Mouse (Mus musculus) megakaryocyte, adult 5-6 weeks (primary cell): ENCODE results near the gene Vmn1r80. TPM values are rescaled to one million over a fixed set of nuclear protein-coding genes. Genes with fewer than 3 reads are reported as not detected.
"Not testable (repeated sequence)": the region's sequence is repeated elsewhere in the genome, so short reads cannot be mapped to it uniquely, and the experiment has no call there.

ENCODE experiments used
- ATAC-seq: 2 replicates; pipeline ENCODE4 v1.8.0; 2016; ENCODE audit warnings: mild to moderate bottlenecking, inconsistent platforms; ENCODE audit not compliant: poor library complexity, severe bottlenecking
- total RNA-seq, 2 experiments: library from RNA; stranded (forward) in 1 of 2; stranded (reverse) in 1 of 2; fragments of 153-499, 151-499 nt in 1 of 2; fragments of 221-1000, 200-1000 nt in 1 of 2; gene quantifications; 2 replicates each; pipeline versions ENCODE4 v1.2.3 to v1.2.4; 2015 to 2017

Gene Vmn1r80
- not detected in 2 replicates for total RNA-seq (2015)
- total RNA-seq (2017): not detected in 2 replicates

DNA sequence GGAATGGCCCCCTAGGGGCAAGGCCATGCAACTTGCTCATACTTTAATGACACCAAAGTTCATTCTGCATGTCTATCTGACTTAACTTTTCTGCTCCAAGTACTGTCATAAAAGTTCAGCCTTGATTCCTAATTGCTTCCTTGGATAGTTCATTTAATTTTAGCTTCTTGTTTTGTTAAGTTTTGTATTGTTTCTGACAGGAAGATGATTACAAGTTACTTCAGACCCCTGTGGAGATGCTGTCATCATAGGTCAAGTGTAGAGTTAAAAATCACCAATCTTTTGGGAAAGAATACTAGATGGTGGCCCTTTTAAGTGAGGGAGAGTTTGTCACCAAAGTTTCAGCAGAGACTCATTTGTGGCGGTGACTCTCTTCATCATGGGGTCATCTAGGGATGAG lies at the start of gene Vmn1r80:
Vmn1r80 (plus strand) TSS at position 301 of the 400 bp plus-strand sequence.
- ATAC-seq: no peak

- no peak for ATAC-seq
Measured at GRCm38 (mm10) chr7:12149957-12150356, 39.1 kb upstream of the Vmn1r80 start, which contains the start of gene Vmn1r78. TSS of gene Vmn1r78 (plus strand) at chr7:12150257.

DNA sequence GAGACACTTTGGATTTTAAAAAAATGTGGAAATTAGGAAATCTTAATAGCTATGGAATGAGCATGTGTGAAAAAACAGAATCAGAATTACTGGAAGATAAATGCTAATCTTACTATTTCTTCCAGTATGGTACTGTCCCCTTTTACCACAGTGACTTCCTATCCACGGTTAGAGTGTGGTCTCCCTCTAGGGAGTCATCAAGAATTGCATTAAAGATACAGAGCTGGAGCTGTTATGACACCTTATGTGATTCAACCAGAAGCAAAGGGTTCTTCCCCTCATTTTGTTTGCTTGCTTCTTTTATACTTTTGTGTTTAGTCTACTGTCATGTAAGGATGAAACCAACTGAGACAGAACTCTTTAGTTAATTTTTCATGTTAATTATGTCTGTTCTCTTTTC lies 32.6 kb upstream of the Vmn1r80 start:
- not testable (repeated sequence) for ATAC-seq

DNA sequence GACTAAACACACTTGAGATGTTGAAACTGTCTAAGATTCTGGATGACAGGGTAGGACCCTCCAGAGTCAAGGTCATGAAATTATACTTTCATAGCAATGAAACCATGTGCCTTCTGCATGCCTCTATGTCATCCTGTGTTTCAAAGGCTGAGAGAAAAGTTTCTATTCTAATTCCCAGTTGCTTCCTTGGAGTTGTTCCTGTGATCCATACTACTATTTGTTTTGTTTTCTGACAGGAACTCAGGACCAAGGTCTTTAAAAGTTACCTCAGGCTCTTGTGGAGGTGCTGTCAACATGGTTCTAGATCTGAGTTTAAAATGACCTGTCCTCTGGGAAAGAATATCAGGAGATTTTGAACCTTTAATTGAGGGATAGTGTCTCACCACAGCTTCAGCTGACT lies 18.1 kb upstream of the Vmn1r80 start, which contains the start of gene Vmn1r79:
Vmn1r79 (plus strand) TSS at position 301 of the 400 bp plus-strand sequence.
- not testable (repeated sequence) for ATAC-seq

DNA sequence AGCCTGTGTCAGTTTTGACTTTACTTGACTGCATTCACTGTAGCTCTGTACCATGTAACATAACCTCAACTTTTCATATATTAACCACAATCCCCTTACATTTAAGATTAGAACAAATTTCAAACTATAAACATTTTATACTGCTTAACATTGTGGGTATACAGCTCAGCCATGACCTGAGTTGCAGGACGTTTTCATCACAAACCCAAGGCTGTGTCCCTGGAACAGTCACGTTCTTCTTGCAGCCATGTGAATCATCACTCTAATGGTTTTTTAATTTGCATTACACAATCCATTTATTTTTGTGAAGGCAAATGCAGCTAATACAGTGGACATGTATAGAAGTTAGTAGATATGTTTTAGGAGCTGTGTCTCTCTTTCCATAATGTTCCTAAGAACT lies 16.2 kb upstream of the Vmn1r80 start:
- ATAC-seq: not testable (repeated sequence)

DNA sequence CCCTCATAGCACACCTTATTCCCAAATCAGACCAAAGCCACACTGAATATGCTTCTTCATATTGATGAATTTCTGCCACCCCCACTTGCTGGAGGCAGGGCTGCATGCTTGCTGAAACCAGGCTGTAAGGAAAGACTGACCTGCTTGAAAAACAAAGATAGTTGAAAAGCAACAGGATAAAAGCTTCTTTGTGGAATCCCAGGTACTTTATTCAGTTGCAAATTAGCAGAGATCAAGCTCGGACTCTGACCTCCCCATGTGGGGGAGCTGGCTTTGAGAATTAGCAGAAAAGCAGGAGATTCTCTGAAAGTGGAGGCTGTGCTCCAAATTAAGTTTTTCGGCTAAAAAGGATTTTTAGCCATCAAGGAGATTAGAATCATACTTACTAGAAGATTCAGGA lies 15.1 kb downstream of the Vmn1r80 start:
- ATAC-seq: no peak

Other genes starting within 250 kb of the Vmn1r80 start
- gene Vmn1r77, start 152.5 kb upstream of the Vmn1r80 start, total RNA-seq (2015): not detected in 2 replicates
- not detected in 2 replicates for gene Vmn1r77, start 152.5 kb upstream of the Vmn1r80 start, total RNA-seq (2017)
- gene Vmn1r78, start 39.0 kb upstream of the Vmn1r80 start, total RNA-seq (2015): not detected in 2 replicates
- not detected in 2 replicates for gene Vmn1r78, start 39.0 kb upstream of the Vmn1r80 start, total RNA-seq (2017)
- not detected in 2 replicates for gene Vmn1r79, start 18.0 kb upstream of the Vmn1r80 start, total RNA-seq (2015)
- gene Vmn1r79, start 18.0 kb upstream of the Vmn1r80 start, total RNA-seq (2017): not detected in 2 replicates
- gene Vmn1r81, start 79.0 kb downstream of the Vmn1r80 start, total RNA-seq (2015): not detected in 2 replicates
- not detected in 2 replicates for gene Vmn1r81, start 79.0 kb downstream of the Vmn1r80 start, total RNA-seq (2017)
- gene Vmn1r82, start 111.1 kb downstream of the Vmn1r80 start, total RNA-seq (2015): not detected in 2 replicates
- not detected in 2 replicates for gene Vmn1r82, start 111.1 kb downstream of the Vmn1r80 start, total RNA-seq (2017)
- gene Vmn1r83, start 140.2 kb downstream of the Vmn1r80 start, total RNA-seq (2015): not detected in 2 replicates
- gene Vmn1r83, start 140.2 kb downstream of the Vmn1r80 start, total RNA-seq (2017): not detected in 2 replicates
- not detected in 2 replicates for gene Vmn1r84, start 180.0 kb downstream of the Vmn1r80 start, total RNA-seq (2015)
- not detected in 2 replicates for gene Vmn1r84, start 180.0 kb downstream of the Vmn1r80 start, total RNA-seq (2017)
- not detected in 2 replicates for gene Zfp551, start 233.5 kb downstream of the Vmn1r80 start, total RNA-seq (2015)
- gene Zfp551, start 233.5 kb downstream of the Vmn1r80 start, total RNA-seq (2017): 0.07 and 0.41 TPM in 2 replicates